17 mouse cellular contexts compared by ENCODE assay signal in the genomic region with DNA sequence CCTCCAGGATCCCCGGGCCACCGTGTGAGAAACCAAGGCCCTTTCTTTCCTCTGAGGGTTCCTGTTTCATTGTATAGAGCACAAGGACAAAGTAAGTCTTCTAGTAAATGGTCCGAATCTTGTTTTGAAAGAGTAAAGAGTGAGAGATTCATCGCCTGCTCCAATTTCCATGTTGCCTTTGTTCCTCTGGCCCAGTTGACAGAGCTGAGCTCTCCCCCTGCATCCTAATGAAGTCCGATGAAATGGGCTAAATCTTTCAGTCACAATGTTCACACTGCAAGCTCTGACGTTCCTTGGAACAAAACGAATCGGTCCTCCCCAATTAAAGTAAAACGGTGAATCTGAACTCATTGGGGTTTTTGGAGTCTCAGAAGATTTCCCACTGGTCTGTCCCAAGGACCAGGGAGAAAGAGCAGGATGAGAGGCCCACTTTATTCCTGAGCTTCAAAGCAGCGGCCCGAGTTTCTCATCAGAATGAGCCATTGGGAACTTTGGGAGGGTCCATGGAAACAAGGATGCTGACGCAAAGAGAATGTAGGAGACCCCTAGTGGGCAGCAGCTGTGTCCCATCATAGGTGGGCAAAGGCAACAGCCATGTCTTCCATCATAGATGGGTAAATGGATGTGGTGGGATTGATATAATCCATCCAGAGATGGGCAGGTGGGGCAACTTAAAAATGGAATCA. TPM values are rescaled to one million over a fixed set of nuclear protein-coding genes. Genes with fewer than 3 reads are reported as not detected.
DNase-seq lines count a peak whose midpoint lies in the region; ATAC-seq and TF ChIP-seq lines count a peak whose summit lies in the region.
"Had no signal": no experiment of that assay in that cellular context is flagged by ENCODE, and none has a peak within 500 bp of the region (broad histone marks: within the 10 kb centered on the region; RNA-seq: fewer than 3 reads in every experiment).

No protein-coding gene starts in this region.

- H3K27ac ChIP-seq in forebrain, embryonic 11.5 days (ENCODE audit: low read depth, low read length), result 0 out of 2 replicates have a peak overlapping the region, but pooled peaks have one; percentile 18
- no peak overlapping the region for H3K27ac ChIP-seq in forebrain, embryonic 12.5 days
- no peak overlapping the region for H3K27ac ChIP-seq in heart, adult 2 months
- H3K27ac ChIP-seq: embryonic facial prominence, embryonic 15.5 days; gastrocnemius, adult 2 months; midbrain, embryonic 12.5 days had no signal

- intact Hi-C loops in heart, adult 2 months (cut with DNase I), result no loop called here
- intact Hi-C loops in gastrocnemius, postnatal 36 days (cut with DNase I), result no loop called here

- H3K4me2 ChIP-seq in forebrain, embryonic 11.5 days (ENCODE audit: low read depth, low read length, severe bottlenecking), result no peak overlapping the region
- H3K4me2 ChIP-seq in forebrain, embryonic 12.5 days, result no peak overlapping the region
- H3K4me2 ChIP-seq: embryonic facial prominence, embryonic 15.5 days; heart, embryonic 11.5 days; midbrain, embryonic 12.5 days had no signal

- no peak for TF ChIP-seq CTCF in heart, adult 2 months (IDR thresholded peaks at IDR 0.05)

- H3K36me3 ChIP-seq in forebrain, embryonic 11.5 days (ENCODE audit: control insufficient read depth, insufficient read depth, low read length), result no peaks in the 10 kb centered on the region
- H3K36me3 ChIP-seq in forebrain, embryonic 12.5 days (replicated peaks), result no peaks in the 10 kb centered on the region
- H3K36me3 ChIP-seq in heart, adult 2 months (ENCODE audit: control insufficient read depth, insufficient read depth, low read length), result no peaks in the 10 kb centered on the region
- H3K36me3 ChIP-seq: embryonic facial prominence, embryonic 15.5 days; midbrain, embryonic 12.5 days had no signal

- H3K79me2 ChIP-seq in heart, adult 2 months (replicated peaks; ENCODE audit: control insufficient read depth, insufficient read depth, low read length), result no peaks in the 10 kb centered on the region

- peaks cover 5% of the 10 kb centered on the region; the same call in 1 of the 2 replicates for H3K4me1 ChIP-seq in forebrain, embryonic 11.5 days (replicated peaks; ENCODE audit: control insufficient read depth, insufficient read depth, low read length)
- H3K4me1 ChIP-seq in forebrain, embryonic 12.5 days, result peaks cover 3% of the 10 kb centered on the region; the same call in 1 of the 2 replicates
- no peaks in the 10 kb centered on the region for H3K4me1 ChIP-seq in heart, adult 2 months (ENCODE audit: control insufficient read depth, insufficient read depth, low read length)
- H3K4me1 ChIP-seq: embryonic facial prominence, embryonic 15.5 days had no signal

- no peak for TF ChIP-seq POLR2A in heart, adult 2 months (IDR thresholded peaks at IDR 0.05; ENCODE audit: insufficient read depth, low read depth, low read length)

- 63% methylated on average over 12 of the region's 12 CpGs for WGBS in forebrain, embryonic 11.5 days
- WGBS in forebrain, embryonic 12.5 days, result 46% methylated on average over 12 of the region's 12 CpGs
- WGBS in heart, adult 2 months, result 88% methylated on average over 12 of the region's 12 CpGs

- no peak for DNase-seq in forebrain, embryonic 11.5 days (ENCODE audit: low spot score)
- DNase-seq in left cerebral cortex, adult 11 months (ENCODE audit: low spot score), result peak; percentile 29
- DNase-seq in left cerebral cortex, adult 18-20 months (ENCODE audit: low spot score in 2 of 2), result no peak
- peak; percentile 22 for DNase-seq in brain, embryonic 18.5 days (ENCODE audit: low read depth, low spot score)
- DNase-seq in layer of hippocampus, adult 8-10 months (ENCODE audit: low spot score in 2 of 2), result peak; percentile 50 to 71
- no peak for DNase-seq in heart, adult 2 months
- no peak for DNase-seq in gastrocnemius, postnatal 36 days
- DNase-seq: B cell, adult 2 months; cerebellum, postnatal 25 days; gastrocnemius, adult 2 months; kidney, adult 9 months; thymus, adult 2 months had no signal

- no peak overlapping the region for H3K4me3 ChIP-seq in forebrain, embryonic 11.5 days (ENCODE audit: low read depth, low read length)
- H3K4me3 ChIP-seq in forebrain, embryonic 12.5 days (replicated peaks), result no peak overlapping the region
- no peak overlapping the region for H3K4me3 ChIP-seq in heart, adult 2 months
- H3K4me3 ChIP-seq: embryonic facial prominence, embryonic 15.5 days; gastrocnemius, adult 2 months; midbrain, embryonic 12.5 days had no signal

- TF ChIP-seq EP300 in heart, adult 2 months (IDR thresholded peaks at IDR 0.05; ENCODE audit: insufficient read depth, low read depth, low read length), result no peak

- ATAC-seq in forebrain, embryonic 11.5 days (replicated peaks; ENCODE audit: low FRiP score), result peak; percentile 55
- no peak; the same call in 1 of the 2 replicates for ATAC-seq in forebrain, embryonic 12.5 days (ENCODE audit: low FRiP score)

- no peak overlapping the region for H3K9ac ChIP-seq in forebrain, embryonic 11.5 days (ENCODE audit: low read length)
- no peak overlapping the region for H3K9ac ChIP-seq in forebrain, embryonic 12.5 days
- no peak overlapping the region for H3K9ac ChIP-seq in heart, adult 2 months (ENCODE audit: low read depth, low read length)
- H3K9ac ChIP-seq: embryonic facial prominence, embryonic 15.5 days; midbrain, embryonic 12.5 days had no signal

- H3K27me3 ChIP-seq in forebrain, embryonic 11.5 days (ENCODE audit: control insufficient read depth, insufficient read depth, low read length), result no peaks in the 10 kb centered on the region
- no peaks in the 10 kb centered on the region for H3K27me3 ChIP-seq in forebrain, embryonic 12.5 days
- no peaks in the 10 kb centered on the region for H3K27me3 ChIP-seq in heart, adult 2 months (ENCODE audit: control insufficient read depth, insufficient read depth, low read length)
- H3K27me3 ChIP-seq: embryonic facial prominence, embryonic 15.5 days; midbrain, embryonic 12.5 days had no signal

- no peaks in the 10 kb centered on the region for H3K9me3 ChIP-seq in forebrain, embryonic 11.5 days (ENCODE audit: control insufficient read depth, low read length)
- no peaks in the 10 kb centered on the region for H3K9me3 ChIP-seq in forebrain, embryonic 12.5 days
- H3K9me3 ChIP-seq: embryonic facial prominence, embryonic 15.5 days; midbrain, embryonic 12.5 days had no signal

RNA-seq across cellular contexts. Expression of a gene that starts 37.6 kb away (rescaled TPM):
- polyA plus RNA-seq in forebrain, embryonic 11.5 days (2014; fragmentation: Nextera tagmentation; extraction: Ambion mirVana), result 7.7 and 8.0 TPM in 2 replicates
- 12.1 and 13.1 TPM in 2 replicates for polyA plus RNA-seq in forebrain, embryonic 12.5 days (2016; fragmentation: Nextera tagmentation; extraction: Ambion mirVana)
- total RNA-seq in left cerebral cortex, adult 18-20 months (2021), result 1,000 to 10,000 TPM; 1,523 to 1,534 TPM
- total RNA-seq in layer of hippocampus, adult 8-10 months (2022), result 1,000 to 10,000 TPM; 1,693 to 1,901 (median 1,776) TPM
- total RNA-seq in heart, adult 2 months (2021), result under 1 TPM; 0.29 to 0.50 TPM
- 0.12 and 0.76 TPM in 2 replicates for polyA plus RNA-seq in heart, adult 2 months (2012; rRNA removed)
- under 1 TPM; 0.20 to 0.69 TPM for total RNA-seq in gastrocnemius, postnatal 36 days (2021)
- total RNA-seq: hematopoietic stem cell, adult 5-6 weeks had no signal

Comparison
In these comparisons a context has a peak if more than half of its experiments do, and no peak if none do; other contexts are left out.
1. DNase-seq: peak in left cerebral cortex, adult 11 months (single experiment), brain, embryonic 18.5 days (single experiment) and layer of hippocampus, adult 8-10 months (2 of 2); none in forebrain, embryonic 11.5 days (single experiment), left cerebral cortex, adult 18-20 months (0 of 2), heart, adult 2 months (0 of 2) and gastrocnemius, postnatal 36 days (0 of 2).
2. RNA of a gene that starts 37.6 kb away (total RNA-seq): 1,693 to 1,901 TPM in layer of hippocampus, adult 8-10 months and 1,523 to 1,534 TPM in left cerebral cortex, adult 18-20 months; 0.20 to 0.69 TPM in gastrocnemius, postnatal 36 days and 0.29 to 0.50 TPM in heart, adult 2 months; every median in the first group is over 100 times any median in the second.